Mouse (Mus musculus) thymus, adult 2 months (tissue): ENCODE measurements around the gene Slc15a3. TPM values are rescaled to one million over a fixed set of nuclear protein-coding genes. Genes with fewer than 3 reads are reported as not detected.

Experiments used
- DNase-seq: peaks from one replicate; pipeline ENCODE4 v3.0.0; 2021
- H3K27ac ChIP-seq: fragments of 200-500 bp; 2 replicates; pipeline ENCODE4 v1.5.1; 2012; ENCODE audit warnings: low read length, control low read depth; ENCODE audit not compliant: control insufficient read depth, insufficient read depth
- H3K27me3 ChIP-seq: fragments of 200-500 bp; 2 replicates; pipeline ENCODE4 v1.6.1; 2012; ENCODE audit warnings: mild to moderate bottlenecking, low read length, moderate library complexity, mixed read lengths; ENCODE audit not compliant: control insufficient read depth, insufficient read depth
- H3K36me3 ChIP-seq: fragments of 200-500 bp; 2 replicates; pipeline ENCODE4 v1.6.1; 2012; ENCODE audit warnings: mild to moderate bottlenecking, low read length, moderate library complexity; ENCODE audit not compliant: control insufficient read depth, insufficient read depth
- H3K4me1 ChIP-seq: fragments of 200-500 bp; replicated peaks from 2 replicates; pipeline ENCODE4 v1.6.1; 2012; ENCODE audit warnings: low read length; ENCODE audit not compliant: control insufficient read depth, insufficient read depth
- H3K4me3 ChIP-seq: fragments of 200-500 bp; 2 replicates; pipeline ENCODE4 v1.5.1; 2012; ENCODE audit warnings: mild to moderate bottlenecking, low read length, control low read depth, moderate library complexity; ENCODE audit not compliant: control insufficient read depth, insufficient read depth
- CTCF ChIP-seq: fragments of 200-500 bp; IDR thresholded peaks from 2 replicates; pipeline ENCODE4 v1.5.1; 2012; ENCODE audit warnings: mild to moderate bottlenecking, control low read depth, low read length, moderate library complexity, borderline replicate concordance; ENCODE audit not compliant: control insufficient read depth, poor library complexity, insufficient read depth; ENCODE audit errors: extremely low read depth
- POLR2A ChIP-seq: fragments of 200-500 bp; IDR thresholded peaks from 2 replicates; pipeline ENCODE4 v1.6.1; 2012; ENCODE audit warnings: mild to moderate bottlenecking, low read length, control low read depth, moderate library complexity; ENCODE audit not compliant: control insufficient read depth, poor library complexity, insufficient read depth; ENCODE audit errors: extremely low read depth
- WGBS: fragments of 180-500 bp; shearing (Covaris S2); methylation state at CpG from one replicate; pipeline ENCODE4 v1.1.7; 2018; 5-methylcytosine and 5-hydroxymethylcytosine counted together
- polyA plus RNA-seq: library from polyadenylated mRNA; depleted of rRNA; stranded (reverse); fragments of >200 nt; gene quantifications from 2 replicates; pipeline ENCODE4 v1.2.3, GENCODE M21; 2012

Slc15a3 gene
- polyA plus RNA-seq, 1 experiment: 29.7 TPM

GRCm38 (mm10) chr19:10831424-10831823 lies 8.1 kb upstream of the Slc15a3 start:
- WGBS: 3% methylated on average over 5 of the region's 5 CpGs
- Histone ChIP-seq H3K27me3 (no peaks in the 10 kb centered on the region), H3K27ac (no peak overlapping the region), H3K4me1 (peaks cover 26% of the 10 kb centered on the region), H3K36me3 (no peaks in the 10 kb centered on the region), H3K4me3 (no peak overlapping the region)
- peak; percentile 90 for TF ChIP-seq CTCF
- no peak for TF ChIP-seq POLR2A
- peak; percentile 93 for DNase-seq

DNA sequence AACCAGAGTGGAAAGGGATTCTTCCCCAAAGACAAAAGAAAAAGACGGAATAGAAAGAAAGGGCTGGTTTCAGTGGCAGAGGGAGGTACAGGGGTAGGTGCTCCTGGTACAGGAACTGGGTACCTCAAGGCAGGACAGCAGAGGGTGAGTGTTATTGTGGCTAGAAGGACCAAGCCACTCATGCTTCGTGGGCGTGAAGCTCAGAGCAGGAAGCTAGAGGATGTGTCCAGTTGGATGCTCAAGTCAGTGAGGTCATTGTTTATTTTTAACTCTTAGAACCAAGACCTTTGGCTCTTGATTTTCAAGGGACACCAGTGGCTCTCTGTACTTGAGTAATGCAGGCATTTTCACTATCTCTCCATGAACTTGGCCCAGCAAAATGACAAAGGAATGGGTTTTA lies 7.5 kb upstream of the Slc15a3 start:
- H3K27ac ChIP-seq: no peak overlapping the region
- no peaks in the 10 kb centered on the region for H3K27me3 ChIP-seq
- no peak for TF ChIP-seq POLR2A
- no peak for TF ChIP-seq CTCF
- H3K36me3 ChIP-seq: no peaks in the 10 kb centered on the region
- 88% methylated on average over 3 of the region's 3 CpGs for WGBS
- DNase-seq: no peak
- peaks cover 24% of the 10 kb centered on the region for H3K4me1 ChIP-seq
- H3K4me3 ChIP-seq: no peak overlapping the region

- Histone ChIP-seq H3K27ac (no peak overlapping the region), H3K36me3 (no peaks in the 10 kb centered on the region), H3K27me3 (no peaks in the 10 kb centered on the region), H3K4me3 (no peak overlapping the region), H3K4me1 (peaks cover 12% of the 10 kb centered on the region)
- TF ChIP-seq CTCF (no peak), POLR2A (no peak)
- DNase-seq: no peak
- WGBS: 87% methylated on average over 3 of the region's 3 CpGs
Measured at GRCm38 (mm10) chr19:10833611-10834010, 5.9 kb upstream of the Slc15a3 start.

- H3K36me3 ChIP-seq: no peaks in the 10 kb centered on the region
- no peaks in the 10 kb centered on the region for H3K27me3 ChIP-seq
- TF ChIP-seq POLR2A (no peak), CTCF (no peak)
- WGBS: 90% methylated on average over 3 of the region's 3 CpGs
- no peak overlapping the region for H3K27ac ChIP-seq
- DNase-seq: no peak
- H3K4me1 ChIP-seq: peaks cover 11% of the 10 kb centered on the region
- no peak overlapping the region for H3K4me3 ChIP-seq
Measured at GRCm38 (mm10) chr19:10835671-10836070, 3.9 kb upstream of the Slc15a3 start.

GRCm38 (mm10) chr19:10841721-10842626 lies 2.4 kb downstream of the Slc15a3 start:
- Histone ChIP-seq H3K27ac (no peak overlapping the region), H3K27me3 (no peaks in the 10 kb centered on the region)
- 31% methylated on average over 16 of the region's 16 CpGs for WGBS

GRCm38 (mm10) chr19:10842914-10843313 lies 3.4 kb downstream of the Slc15a3 start:
- H3K27ac ChIP-seq: no peak overlapping the region

More at GRCm38 (mm10) chr19:10841721-10842626, 2.4 kb downstream of the Slc15a3 start:
- H3K36me3 ChIP-seq: no peaks in the 10 kb centered on the region
- DNase-seq: no peak
- TF ChIP-seq CTCF (no peak), POLR2A (no peak)
- no peak overlapping the region for H3K4me3 ChIP-seq
- peaks cover 22% of the 10 kb centered on the region for H3K4me1 ChIP-seq

DNA sequence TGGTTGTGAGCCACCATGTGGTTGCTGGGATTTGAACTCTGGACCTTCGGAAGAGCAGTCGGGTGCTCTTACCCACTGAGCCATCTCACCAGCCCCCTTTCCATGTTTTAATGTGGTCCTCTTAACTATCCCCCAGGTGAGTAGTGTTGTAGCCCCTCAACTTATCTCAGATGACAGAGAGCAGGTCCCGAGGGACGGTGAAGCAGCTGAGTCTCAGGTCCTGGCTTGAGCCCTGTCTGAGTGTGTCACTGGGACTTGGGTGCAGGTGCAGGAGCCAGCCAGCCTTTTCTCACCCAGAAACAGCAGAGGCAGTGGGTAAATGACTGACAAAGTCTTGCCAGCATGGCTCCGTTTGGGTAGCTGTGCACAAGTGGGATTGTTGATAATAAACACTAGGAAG lies 4.7 kb downstream of the Slc15a3 start:
- 95% methylated on average over 5 of the region's 5 CpGs for WGBS
- Histone ChIP-seq H3K27ac (no peak overlapping the region), H3K27me3 (no peaks in the 10 kb centered on the region), H3K4me1 (peaks cover 19% of the 10 kb centered on the region), H3K4me3 (no peak overlapping the region), H3K36me3 (no peaks in the 10 kb centered on the region)
- DNase-seq: no peak
- no peak for TF ChIP-seq CTCF
- no peak for TF ChIP-seq POLR2A

More at GRCm38 (mm10) chr19:10842914-10843313, 3.4 kb downstream of the Slc15a3 start:
- DNase-seq: no peak
- WGBS: 46% methylated on average over 24 of the region's 24 CpGs
- TF ChIP-seq POLR2A: no peak
- no peak for TF ChIP-seq CTCF
- Histone ChIP-seq H3K36me3 (no peaks in the 10 kb centered on the region), H3K4me3 (peak overlapping the region; percentile 22), H3K4me1 (peaks cover 22% of the 10 kb centered on the region), H3K27me3 (no peaks in the 10 kb centered on the region)
